Mouse (Mus musculus): Measurements from ENCODE around the gene Bhlhe40.

The Bhlhe40 gene

DNA sequence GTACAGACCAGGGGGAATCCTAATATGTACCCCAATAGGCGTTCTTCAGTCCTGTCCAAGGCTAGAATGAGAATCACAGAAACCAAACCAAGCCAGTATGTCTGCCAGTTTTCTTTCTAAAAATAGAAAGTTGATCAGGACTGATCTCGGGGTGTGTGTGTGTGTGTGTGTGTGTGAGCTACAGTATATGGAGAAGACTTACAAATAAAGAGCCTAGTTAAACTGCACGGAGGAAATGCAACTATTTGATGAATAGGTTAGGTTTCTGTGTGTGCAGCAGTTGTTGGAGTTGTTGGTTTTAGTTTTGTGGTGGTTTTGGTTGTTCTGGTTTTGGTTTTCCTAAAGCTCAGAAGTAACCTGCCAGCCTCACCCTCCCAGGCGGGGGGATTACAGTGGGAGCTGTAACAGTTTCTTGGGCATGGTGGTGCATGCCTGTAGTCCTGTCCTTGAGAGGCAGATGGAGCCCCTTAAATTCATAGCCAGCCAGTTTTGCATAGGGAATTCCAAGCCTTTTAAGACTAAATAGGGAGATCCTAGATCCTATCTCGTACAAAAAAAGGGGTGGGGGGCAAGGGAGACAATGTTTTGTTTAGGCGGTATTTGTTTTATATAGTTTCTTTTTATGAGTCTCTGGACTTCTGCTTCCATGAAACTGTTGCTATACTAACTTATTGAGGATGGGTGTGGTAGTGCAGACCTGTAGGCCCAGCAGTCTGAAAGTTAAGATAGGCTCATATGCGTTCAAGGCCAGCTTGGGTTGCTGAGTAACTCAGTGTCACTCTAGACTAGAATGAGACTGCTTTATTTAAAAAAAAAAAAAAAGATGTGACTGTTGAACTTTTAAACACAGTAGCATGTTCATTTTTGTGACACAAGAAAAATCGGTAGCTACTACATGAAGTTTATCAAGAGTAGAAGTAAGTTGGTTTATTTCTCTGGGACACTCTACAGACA is 3.1 kb downstream of the Bhlhe40 start:
- DNase-seq = no peak

DNA sequence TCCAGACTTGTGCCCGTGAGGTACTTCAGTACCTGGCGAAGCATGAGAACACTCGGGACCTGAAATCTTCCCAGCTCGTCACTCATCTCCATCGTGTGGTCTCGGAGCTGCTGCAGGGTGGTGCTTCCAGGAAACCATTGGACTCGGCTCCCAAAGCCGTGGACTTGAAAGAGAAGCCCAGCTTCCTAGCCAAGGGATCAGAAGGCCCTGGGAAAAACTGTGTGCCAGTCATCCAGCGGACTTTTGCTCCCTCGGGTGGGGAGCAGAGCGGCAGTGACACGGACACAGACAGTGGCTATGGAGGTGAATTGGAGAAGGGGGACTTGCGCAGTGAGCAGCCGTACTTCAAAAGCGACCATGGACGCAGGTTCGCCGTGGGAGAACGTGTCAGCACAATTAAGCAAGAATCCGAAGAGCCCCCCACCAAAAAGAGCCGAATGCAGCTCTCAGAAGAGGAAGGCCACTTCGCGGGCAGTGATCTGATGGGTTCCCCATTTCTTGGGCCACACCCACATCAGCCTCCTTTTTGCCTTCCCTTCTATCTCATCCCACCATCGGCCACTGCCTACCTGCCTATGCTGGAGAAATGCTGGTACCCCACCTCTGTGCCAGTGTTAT is 4.2 kb downstream of the Bhlhe40 start:
- peak; percentile 19 to 50 for DNase-seq

- DNase-seq = no peak
Observed at GRCm38 (mm10) chr6:108665587-108665986, 5.2 kb downstream of the Bhlhe40 start.

DNA sequence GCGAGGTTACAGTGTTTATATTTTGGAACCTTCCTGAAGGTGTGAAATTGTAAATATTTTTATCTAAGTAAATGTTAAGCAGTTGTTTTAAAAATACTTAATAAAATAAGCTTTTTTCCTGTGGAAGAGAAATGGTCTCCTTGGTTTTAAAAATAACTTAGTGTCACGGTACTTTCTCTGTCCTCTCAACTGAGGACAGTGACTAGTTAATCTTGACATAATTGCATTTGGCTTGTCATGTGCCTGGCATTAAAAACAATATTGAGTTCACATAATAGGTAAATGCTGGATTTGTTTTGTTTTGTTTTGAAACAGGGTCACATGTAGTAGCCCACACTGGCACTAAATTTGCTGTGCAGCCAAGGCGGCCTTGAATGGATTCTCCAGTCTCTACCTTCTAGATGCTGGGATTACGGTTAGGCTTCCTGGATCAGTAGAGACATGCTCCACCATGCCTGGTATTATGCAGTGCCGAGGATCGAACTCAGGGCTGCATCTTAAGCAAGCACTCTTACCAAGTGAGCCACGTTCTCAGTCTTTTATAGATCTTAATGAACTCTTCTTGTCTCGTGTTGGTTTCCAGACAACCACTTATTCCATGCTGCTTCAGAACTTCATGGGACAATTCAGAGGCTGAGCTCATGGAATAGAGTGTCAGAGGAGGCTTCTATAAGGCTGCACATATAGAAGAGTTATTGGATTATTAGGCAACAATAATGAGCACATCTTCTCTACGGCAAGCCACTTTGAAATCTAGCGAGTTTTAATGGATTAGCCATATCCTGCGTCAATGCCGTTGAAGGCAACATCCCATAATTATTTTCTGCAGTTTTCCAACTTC is 6.4 kb downstream of the Bhlhe40 start:
- no peak for DNase-seq

GRCm38 (mm10) chr6:108667599-108668021 is 7.2 kb downstream of the Bhlhe40 start:
- DNase-seq = peak; percentile 39 to 75

DNA sequence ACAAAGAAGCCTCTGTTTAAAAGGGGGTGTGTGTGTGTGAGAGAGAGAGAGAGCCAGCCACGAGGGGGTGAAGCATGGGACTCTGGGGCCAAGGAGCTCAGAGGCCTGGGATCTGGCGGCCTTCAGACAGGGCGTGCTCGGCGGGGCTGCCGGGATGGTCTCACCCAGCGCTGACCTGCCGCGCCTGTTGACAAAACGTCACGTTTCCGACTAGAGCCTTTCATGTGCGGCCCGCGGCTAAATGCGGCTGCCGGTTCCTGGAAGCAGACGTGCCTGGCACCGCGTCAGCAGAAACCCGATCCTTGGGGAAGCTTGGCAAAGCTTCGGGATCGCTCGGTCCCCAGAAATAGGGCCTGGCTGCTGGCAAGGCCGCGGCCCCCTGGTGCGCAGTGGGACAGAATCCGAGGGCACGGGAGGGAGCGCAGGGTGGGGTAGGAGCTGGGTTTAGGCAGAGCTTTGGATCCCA is 7.9 kb downstream of the Bhlhe40 start:
- DNase-seq = peak; percentile 89 to 96

DNA sequence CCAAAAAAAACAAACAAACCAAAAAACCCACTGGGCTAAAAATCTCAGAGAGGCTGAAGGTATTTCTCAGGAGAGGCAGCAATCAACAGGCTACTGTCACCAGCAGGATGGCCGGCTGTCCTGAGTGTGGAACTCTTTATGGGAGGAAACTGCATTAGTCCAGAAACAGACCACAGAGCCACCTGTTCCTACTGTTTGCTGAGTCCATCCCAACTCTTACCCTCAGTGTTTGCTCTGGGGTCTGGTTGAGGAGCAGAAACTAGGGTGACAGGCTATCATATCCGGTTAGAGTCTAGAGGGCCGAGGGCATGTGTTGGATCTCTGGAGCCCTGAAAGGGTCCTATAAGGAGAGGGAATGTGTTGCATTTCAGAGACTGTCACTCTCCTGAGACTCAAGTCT is 9.8 kb downstream of the Bhlhe40 start:
- DNase-seq = no peak

GRCm38 (mm10) chr6:108670821-108671220 is 10.4 kb downstream of the Bhlhe40 start:
- no peak for DNase-seq

- no peak for DNase-seq
Observed at GRCm38 (mm10) chr6:108672094-108672493, 11.7 kb downstream of the Bhlhe40 start.

- DNase-seq = no peak
Observed at GRCm38 (mm10) chr6:108674221-108674620, 13.8 kb downstream of the Bhlhe40 start.

DNA sequence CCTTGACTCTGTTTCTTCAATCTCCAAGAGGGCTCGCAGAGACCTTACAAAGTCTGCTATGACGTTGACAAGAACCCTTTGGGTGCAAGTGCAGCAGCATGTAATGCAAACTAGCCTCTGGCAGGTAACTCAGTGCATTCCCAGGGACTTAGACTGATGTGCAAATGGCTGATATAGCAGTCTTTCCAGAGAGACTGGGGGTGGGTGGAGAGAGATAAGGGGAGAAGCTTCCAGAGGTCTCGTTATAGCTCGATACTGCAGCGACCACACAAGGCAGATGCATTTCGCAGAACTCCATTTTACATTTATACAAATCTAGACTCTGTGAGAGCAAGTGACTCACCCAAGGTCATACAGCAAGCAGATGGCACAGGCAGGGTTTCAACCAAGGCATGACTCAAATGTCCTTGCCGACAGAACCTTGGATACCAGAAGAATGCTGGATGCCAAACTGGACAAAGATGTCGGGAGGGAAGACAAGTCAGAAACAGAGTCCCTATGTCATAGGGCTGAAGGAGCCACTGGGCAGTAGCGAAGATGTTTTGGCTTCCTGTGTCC is 16.4 kb downstream of the Bhlhe40 start:
- DNase-seq = no peak

DNA sequence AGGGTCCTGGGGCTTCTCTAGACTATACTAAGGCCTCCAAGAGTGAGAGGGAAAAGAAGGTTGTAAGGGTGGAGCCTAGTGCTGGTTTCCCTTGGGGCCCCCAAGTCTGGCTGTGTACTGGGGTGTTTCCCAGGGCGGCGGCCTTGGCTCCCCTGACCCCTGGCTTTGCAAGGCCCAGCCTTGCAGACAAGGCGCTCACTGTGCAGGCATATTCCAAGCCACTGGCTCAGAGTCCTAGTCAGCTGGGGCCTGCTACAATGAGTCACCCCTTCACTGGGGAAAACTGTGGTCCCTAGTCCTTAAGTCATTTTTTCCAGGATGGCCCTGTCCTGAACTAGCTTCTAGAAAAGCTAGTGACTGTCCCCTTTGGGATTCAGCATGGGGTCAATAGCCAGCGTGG is 17.3 kb downstream of the Bhlhe40 start:
- no peak for DNase-seq

GRCm38 (mm10) chr6:108678227-108678626 is 17.8 kb downstream of the Bhlhe40 start:
- no peak for DNase-seq

DNA sequence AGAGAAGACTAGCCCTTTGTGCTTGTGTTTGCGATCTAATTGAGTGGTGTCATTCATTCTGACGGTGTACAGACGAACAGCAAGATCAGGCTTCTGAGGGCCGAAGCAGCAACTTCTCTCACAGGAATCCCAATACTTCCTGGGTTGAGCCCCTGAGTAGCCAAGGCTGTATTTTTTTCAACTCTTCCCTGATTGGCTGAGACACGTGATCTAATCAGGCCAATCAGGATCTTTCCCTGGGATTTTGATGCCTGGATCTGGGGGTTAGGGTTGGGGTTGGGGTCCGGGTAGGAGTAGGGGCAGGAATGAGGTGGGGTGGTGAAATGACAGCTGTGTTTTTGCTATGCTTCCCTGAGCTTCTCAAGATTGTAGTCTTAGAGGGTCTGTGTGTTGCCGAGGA is 20.1 kb downstream of the Bhlhe40 start:
- DNase-seq = no peak

DNA sequence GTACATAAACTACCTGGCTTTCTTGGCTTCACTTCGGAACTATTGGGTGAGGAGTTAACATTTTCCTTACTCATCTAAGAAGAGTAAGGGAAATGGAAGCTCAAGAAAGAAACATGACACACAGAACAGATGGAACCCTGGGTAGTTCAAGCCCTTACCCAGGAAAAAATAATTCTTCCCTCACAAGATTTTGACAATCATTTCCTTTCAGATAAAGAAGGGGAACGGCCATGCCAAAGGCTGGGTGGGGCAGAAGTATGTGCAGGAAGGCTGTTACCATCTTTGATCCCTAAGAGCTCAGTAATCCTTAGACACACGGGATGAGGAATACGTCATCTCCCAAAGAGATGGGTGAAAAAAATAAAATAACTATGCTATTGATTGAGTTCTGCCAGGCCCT is 20.7 kb downstream of the Bhlhe40 start:
- no peak for DNase-seq

DNA sequence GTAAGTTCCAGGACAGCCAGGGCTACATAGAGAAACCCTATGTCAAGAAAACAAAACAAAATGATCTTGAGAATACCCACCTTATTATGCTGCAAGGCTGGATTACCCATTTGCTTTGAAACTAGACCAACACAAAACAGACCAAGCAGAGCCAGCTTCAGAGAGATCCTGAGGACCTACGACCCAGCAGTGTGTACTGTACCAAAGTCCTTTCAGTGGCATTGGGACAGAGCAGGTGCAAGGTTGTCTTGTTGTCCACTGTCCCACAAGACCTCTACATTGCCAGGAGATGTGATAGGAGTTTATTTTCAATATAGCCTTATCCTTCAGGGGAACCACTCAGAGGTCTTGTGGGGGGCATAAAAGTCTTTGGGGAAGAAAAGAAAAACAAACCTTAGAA is 22.7 kb downstream of the Bhlhe40 start:
- no peak for DNase-seq

DNA sequence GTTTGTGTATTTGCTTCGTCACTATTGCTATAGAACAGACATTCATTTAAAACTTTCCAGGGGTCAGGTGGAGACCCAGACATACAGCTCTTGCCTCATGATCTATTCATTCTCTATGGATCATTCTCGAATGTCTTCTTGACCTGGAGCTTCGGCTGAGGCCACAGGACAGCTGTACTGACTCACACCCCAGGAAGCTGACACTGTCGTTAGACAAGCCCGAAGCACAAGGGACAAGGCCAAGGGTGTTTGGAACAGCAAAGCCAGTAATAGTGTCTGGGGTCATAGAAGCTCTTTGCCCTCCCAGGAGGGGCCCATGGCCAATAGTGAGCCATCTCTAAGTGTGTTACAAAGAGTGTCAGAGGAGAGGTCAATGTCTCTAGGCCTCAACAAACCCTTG is 24.0 kb downstream of the Bhlhe40 start:
- no peak for DNase-seq

GRCm38 (mm10) chr6:108685758-108686355 is 25.4 kb downstream of the Bhlhe40 start:
- no peak for DNase-seq

GRCm38 (mm10) chr6:108686930-108687329 is 26.5 kb downstream of the Bhlhe40 start:
- no peak for DNase-seq

- DNase-seq = no peak
Observed at GRCm38 (mm10) chr6:108688344-108688743, 27.9 kb downstream of the Bhlhe40 start.

- DNase-seq = no peak
Observed at GRCm38 (mm10) chr6:108692986-108693385, 32.6 kb downstream of the Bhlhe40 start.

- DNase-seq = no peak
Observed at GRCm38 (mm10) chr6:108694965-108695724, 34.7 kb downstream of the Bhlhe40 start.

All from kidney, postnatal 25 days (tissue).